Mouse (Mus musculus) midbrain, embryonic 14.5 days (tissue): ENCODE data around the gene Clcn2. TPM values are rescaled to one million over a fixed set of nuclear protein-coding genes. Genes with fewer than 3 reads are reported as not detected.

Experiments
- ATAC-seq: fragments of 200-750 bp; cut with Nextera tagmentation; 2 replicates; pipeline ENCODE4 v1.8.0; 2017; ENCODE audit warnings: moderate number of reproducible peaks, moderate library complexity; ENCODE audit not compliant: low FRiP score, low TSS enrichment
- DNase-seq: peaks from one replicate; pipeline ENCODE4 v3.0.0-alpha.2; 2015
- H3K27ac ChIP-seq: fragments of 300-500 bp; sonication (generic); replicated peaks from 2 replicates; pipeline ENCODE4 v1.5.1; 2014; ENCODE audit warnings: mild to moderate bottlenecking, low read depth, low read length, moderate library complexity
- H3K27me3 ChIP-seq: fragments of 300-500 bp; sonication (generic); 2 replicates; pipeline ENCODE4 v1.6.1; 2014; ENCODE audit warnings: low read length, control low read depth, mixed read lengths; ENCODE audit not compliant: control insufficient read depth, insufficient read depth
- H3K36me3 ChIP-seq: fragments of 300-500 bp; sonication (generic); 2 replicates; pipeline ENCODE4 v1.6.1; 2014; ENCODE audit warnings: low read length, control low read depth; ENCODE audit not compliant: control insufficient read depth, insufficient read depth
- H3K4me1 ChIP-seq: fragments of 300-500 bp; sonication (generic); 2 replicates; pipeline ENCODE4 v1.6.1; 2014; ENCODE audit warnings: mild to moderate bottlenecking, antibody characterized with exemption, low read length, control low read depth; ENCODE audit not compliant: control insufficient read depth, insufficient read depth
- H3K4me2 ChIP-seq: fragments of 300-500 bp; sonication (generic); 2 replicates; pipeline ENCODE4 v1.6.1; 2014; ENCODE audit warnings: mild to moderate bottlenecking, low read length, moderate library complexity
- H3K4me3 ChIP-seq: fragments of 300-500 bp; sonication (generic); replicated peaks from 2 replicates; pipeline ENCODE4 v1.5.1; 2014; ENCODE audit warnings: low read depth, low read length
- H3K9ac ChIP-seq: fragments of 300-500 bp; sonication (generic); replicated peaks from 2 replicates; pipeline ENCODE4 v1.6.1; 2014; ENCODE audit warnings: mild to moderate bottlenecking, low read length, moderate library complexity
- H3K9me3 ChIP-seq: fragments of 300-500 bp; sonication (generic); 2 replicates; pipeline ENCODE4 v1.6.1; 2016; ENCODE audit warnings: low read length, control low read depth, mixed read lengths; ENCODE audit not compliant: control insufficient read depth
- WGBS: fragments of 180-500 bp; shearing (Covaris S2); extraction: QIAGEN DNeasy Blood & Tissue Kit; methylation state at CpG from one replicate; pipeline ENCODE4 v1.1.7; 2014; 5-methylcytosine and 5-hydroxymethylcytosine counted together
- polyA plus RNA-seq: library from polyadenylated mRNA; unstranded; fragments of >200 nt; fragmentation: Nextera tagmentation; extraction: Ambion mirVana; gene quantifications from 2 replicates; pipeline ENCODE4 v1.2.1, GENCODE M21; 2014

The Clcn2 gene
- polyA plus RNA-seq, 1 experiment from 2014 or later, result 27.2 TPM

DNA sequence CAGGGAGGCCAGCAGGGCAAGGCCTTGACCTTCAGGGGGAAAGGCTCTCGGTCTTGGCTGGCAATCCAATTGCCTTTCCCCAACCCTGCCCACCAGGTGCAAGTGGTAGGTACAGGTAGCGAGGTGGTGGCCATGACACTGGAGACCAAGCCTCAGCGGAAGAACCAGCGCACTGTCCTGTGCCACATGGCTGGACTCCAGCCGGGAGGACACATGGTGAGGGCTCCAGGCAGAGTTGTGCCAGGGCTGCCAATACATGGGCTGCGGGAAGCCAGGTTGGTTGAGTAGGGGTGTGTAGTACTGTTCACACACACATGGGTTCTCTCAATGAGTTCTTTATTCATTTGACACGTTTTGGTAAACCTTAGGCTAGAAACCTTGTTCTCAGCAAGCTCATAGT, 18.6 kb upstream of the Clcn2 start:
- no peak for DNase-seq
- ATAC-seq, result no peak
- H3K4me3 ChIP-seq, result no peak overlapping the region
- H3K27me3 ChIP-seq, result peaks cover 19% of the 10 kb centered on the region
- H3K4me1 ChIP-seq, result peaks cover 12% of the 10 kb centered on the region
- H3K9me3 ChIP-seq, result no peaks in the 10 kb centered on the region
- 90% methylated on average over 7 of the region's 7 CpGs for WGBS
- H3K27ac ChIP-seq, result no peak overlapping the region
- no peak overlapping the region for H3K9ac ChIP-seq
- H3K36me3 ChIP-seq, result peaks cover 8% of the 10 kb centered on the region; the same call in 1 of the 2 replicates
- H3K4me2 ChIP-seq, result no peak overlapping the region

DNA sequence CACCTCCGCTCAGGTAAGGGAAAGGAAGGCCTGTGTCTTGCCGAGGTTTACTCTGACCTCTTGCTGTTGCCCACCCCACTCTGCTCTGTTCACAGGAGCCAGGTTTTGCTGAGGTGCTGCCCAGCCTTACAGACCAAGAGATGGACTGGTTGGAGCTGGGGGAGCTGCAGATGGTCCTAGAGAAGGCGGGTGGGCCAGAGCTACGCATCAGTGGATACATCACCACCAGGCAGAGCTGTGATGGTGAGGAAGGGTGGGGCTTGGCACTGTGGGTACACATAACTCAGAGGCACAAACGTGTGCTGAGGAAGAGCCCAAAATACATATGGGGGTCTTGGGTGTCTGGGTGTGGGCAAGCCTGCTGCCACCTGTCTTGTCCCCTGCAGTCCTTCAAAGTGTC, 18.1 kb upstream of the Clcn2 start:
- Histone ChIP-seq H3K4me3 (no peak overlapping the region), H3K9me3 (no peaks in the 10 kb centered on the region), H3K27me3 (peaks cover 19% of the 10 kb centered on the region), H3K4me1 (peaks cover 12% of the 10 kb centered on the region), H3K4me2 (no peak overlapping the region), H3K36me3 (peaks cover 8% of the 10 kb centered on the region; the same call in 1 of the 2 replicates), H3K9ac (no peak overlapping the region), H3K27ac (no peak overlapping the region)
- WGBS, result 79% methylated on average over 5 of the region's 5 CpGs
- DNase-seq (no peak), ATAC-seq (no peak)

DNA sequence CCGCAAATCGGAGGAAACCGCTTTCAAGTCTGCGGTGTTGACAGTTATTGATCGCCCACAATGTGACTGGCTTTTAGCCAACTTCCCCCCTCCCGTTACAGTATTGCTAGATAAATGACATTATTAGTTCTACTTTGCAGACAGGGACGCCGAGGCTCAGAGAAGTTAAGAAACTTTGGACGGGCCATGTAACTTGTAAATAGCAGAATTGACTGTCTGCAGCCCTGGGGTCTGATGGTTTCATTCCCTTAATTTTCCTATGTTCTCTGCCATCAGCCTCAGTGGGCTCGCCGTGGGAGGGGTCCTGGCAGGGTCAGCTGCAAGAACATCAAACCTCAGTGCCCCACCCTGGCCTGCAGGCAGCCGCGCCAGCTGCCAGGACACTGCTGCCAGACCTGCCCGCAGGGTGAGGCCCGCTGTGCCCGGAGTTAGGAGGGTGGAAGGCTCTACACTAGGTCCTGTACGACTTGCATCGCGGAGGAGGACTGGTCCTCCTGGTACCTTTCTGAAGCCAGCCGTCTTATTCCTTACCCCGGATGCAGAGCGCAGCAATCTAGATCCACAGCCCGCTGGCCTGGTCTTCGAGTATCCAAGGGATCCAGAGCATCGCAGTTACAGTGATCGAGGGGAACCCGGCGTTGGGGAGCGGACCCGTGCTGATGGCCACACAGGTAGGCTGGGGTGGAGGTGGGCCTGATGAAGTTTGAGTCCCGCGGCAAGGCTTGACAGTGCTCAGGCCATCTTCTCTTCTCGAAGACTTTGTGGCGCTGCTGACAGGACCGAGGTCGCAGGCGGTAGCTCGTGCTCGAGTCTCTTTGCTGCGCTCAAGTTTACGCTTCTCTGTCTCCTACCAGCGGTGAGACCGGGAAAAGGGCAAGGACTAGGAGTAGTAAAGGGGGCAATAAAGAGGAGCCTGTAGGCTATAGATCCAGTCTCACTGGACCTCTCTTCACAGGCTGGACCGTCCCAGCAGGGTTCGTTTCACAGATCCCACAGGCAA, 16.5 kb upstream of the Clcn2 start, which contains the start of gene Thpo:
TSS of gene Thpo (minus strand) at position 781 of the 1,000 bp plus-strand sequence.
- Histone ChIP-seq H3K4me3 (peak within 1 kb of the TSS; percentile 72), H3K36me3 (peaks cover 8% of the 10 kb centered on the region; the same call in 1 of the 2 replicates), H3K27me3 (peaks cover 19% of the 10 kb centered on the region), H3K9me3 (no peaks in the 10 kb centered on the region), H3K4me1 (peaks cover 12% of the 10 kb centered on the region), H3K4me2 (peak within 1 kb of the TSS; percentile 97), H3K9ac (peak within 1 kb of the TSS; percentile 83), H3K27ac (0 out of 2 replicates have a peak within 1 kb of the TSS, but pooled peaks have one; percentile 37)
- ATAC-seq (no peak), DNase-seq (peak; percentile 63)
- WGBS, result 3% methylated on average over 45 of the region's 45 CpGs

DNA sequence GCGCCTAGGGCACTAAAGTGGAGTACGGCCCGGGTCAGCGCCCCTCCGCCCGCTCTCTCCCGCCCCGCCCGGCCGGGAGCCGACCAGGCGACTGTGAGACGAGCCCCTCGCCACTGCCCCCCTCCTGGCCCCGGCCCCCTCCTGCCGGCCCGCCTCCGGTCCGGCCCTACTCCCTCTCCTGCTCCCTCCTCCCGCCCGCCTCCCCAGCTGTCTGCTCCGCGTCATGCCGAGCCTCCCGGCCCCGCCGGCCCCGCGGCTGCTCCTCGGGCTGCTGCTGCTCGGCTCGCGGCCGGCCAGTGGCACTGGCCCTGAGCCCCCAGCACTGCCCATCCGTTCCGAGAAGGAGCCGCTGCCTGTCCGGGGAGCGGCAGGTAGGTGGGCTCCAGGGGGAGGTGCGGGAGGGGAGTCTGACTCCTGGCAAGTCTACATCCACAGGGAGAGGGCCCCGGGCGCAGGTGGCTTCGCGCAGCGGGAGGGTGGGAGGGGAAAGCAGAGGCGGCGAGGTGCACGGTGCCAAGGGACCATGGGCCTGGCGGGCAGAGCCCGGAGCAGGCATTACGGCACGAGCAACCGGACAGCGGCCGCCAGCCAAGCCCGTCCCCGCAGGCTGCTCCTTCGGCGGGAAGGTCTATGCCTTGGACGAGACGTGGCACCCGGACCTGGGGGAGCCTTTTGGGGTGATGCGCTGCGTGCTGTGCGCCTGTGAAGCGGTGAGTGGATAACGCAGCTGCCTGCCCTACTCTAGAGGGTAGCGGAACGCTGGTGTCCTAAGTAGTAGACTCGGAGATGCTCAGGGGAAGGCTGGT, 15.6 kb upstream of the Clcn2 start, which contains the start of gene Chrd:
TSS of gene Chrd (plus strand) at position 203 of the 806 bp plus-strand sequence.
- H3K9ac ChIP-seq, result peak within 1 kb of the TSS; percentile 83
- H3K4me1 ChIP-seq, result peaks cover 12% of the 10 kb centered on the region
- H3K4me2 ChIP-seq, result peak within 1 kb of the TSS; percentile 97
- ATAC-seq (peak; percentile 81), DNase-seq (peak; percentile 75)
- H3K36me3 ChIP-seq, result peaks cover 8% of the 10 kb centered on the region; the same call in 1 of the 2 replicates
- H3K4me3 ChIP-seq, result peak within 1 kb of the TSS; percentile 72
- no peaks in the 10 kb centered on the region for H3K9me3 ChIP-seq
- H3K27me3 ChIP-seq, result peaks cover 19% of the 10 kb centered on the region
- peak within 1 kb of the TSS; percentile 71 for H3K27ac ChIP-seq
- WGBS, result under 1% methylated on average over 66 of the region's 70 CpGs

DNA sequence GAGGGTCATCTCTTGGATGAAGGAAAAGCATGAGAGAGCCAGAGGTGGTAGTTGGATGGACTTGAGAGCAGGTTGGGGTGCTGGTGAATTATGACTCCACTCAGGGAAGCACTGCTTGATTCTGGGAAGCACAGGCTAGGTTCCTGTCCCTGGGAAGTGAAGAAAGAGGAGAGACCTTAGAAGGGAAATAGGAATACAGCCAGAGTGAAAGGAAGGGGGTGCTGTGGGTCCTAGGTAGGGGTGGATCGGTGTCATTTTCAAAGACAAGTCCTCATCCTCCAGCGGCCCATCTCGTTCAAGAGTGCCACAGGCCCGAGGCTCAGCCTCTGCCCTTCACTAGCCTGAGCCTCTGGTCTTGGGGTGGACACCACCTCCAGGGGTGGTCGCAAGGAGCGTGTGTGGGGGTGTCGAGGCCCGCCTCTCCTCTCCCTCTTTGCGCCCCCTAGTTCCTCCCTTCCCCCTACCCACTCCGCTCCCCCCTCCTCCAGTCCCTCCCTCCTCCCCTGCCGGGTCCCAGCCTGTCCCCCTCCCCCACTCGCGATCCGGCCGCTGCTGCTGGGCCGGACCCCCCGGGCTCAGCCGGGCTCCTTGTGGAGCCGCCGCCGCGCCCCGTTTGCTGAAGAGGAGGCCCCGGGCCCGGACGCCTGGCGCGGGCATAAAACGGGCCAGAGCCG, 14.8 kb upstream of the Clcn2 start:
- H3K27ac ChIP-seq, result peak overlapping the region; percentile 71
- WGBS, result 2% methylated on average over 29 of the region's 30 CpGs
- DNase-seq, result peak; percentile 74

DNA sequence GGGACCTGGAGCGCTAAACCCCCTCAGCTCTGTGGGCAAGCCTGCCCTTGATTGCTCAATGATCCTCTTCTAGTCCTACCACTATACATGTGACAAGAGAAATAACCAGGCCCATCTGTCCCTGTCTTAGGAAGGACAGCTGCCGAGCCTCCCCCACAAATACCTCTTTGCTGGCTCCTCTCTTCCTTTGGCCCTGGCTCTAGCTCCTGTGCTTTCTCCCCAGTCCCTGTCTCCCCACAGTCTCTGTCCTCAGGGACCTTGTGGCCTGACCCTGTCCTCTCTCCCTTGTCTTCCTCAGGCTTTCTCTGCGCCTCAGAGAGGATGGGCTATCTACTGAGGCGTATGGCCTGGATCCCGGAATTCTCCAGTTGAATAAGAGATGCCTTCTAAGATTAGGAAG, 14.1 kb upstream of the Clcn2 start:
- peaks cover 12% of the 10 kb centered on the region for H3K4me1 ChIP-seq
- WGBS, result 61% methylated on average over 5 of the region's 5 CpGs
- DNase-seq, result no peak
- no peak overlapping the region for H3K9ac ChIP-seq
- no peak overlapping the region for H3K4me3 ChIP-seq
- peaks cover 19% of the 10 kb centered on the region for H3K27me3 ChIP-seq
- H3K4me2 ChIP-seq, result no peak overlapping the region
- no peak for ATAC-seq
- peaks cover 8% of the 10 kb centered on the region; the same call in 1 of the 2 replicates for H3K36me3 ChIP-seq
- no peaks in the 10 kb centered on the region for H3K9me3 ChIP-seq
- no peak overlapping the region for H3K27ac ChIP-seq

More for the DNA sequence above, 14.8 kb upstream of the Clcn2 start:
- Histone ChIP-seq H3K4me3 (peak overlapping the region; percentile 72), H3K36me3 (peaks cover 8% of the 10 kb centered on the region; the same call in 1 of the 2 replicates), H3K4me2 (peak overlapping the region; percentile 97), H3K4me1 (peaks cover 12% of the 10 kb centered on the region), H3K9me3 (no peaks in the 10 kb centered on the region), H3K27me3 (peaks cover 19% of the 10 kb centered on the region), H3K9ac (peak overlapping the region; percentile 83)
- ATAC-seq, result peak; percentile 49

DNA sequence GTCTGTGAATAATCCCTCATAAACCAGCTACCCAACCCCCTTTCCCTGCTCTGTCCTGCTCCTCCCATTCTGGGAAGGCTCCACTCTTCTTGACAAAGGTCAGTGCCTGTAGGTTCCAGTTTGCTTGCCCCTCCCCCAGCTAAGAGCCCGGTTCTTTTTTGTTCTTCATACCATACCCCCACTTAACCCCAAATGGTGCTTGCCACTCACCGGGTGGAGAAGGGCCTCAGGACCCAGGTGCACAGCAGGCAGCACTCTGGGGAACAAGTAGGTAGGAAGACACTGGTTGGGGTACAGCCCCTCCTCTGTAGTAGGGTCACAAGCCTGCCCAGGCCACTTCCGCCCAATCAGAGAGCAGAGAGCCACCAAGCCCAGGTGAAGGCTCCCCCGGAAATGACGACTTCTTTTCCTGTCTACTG, 12.8 kb upstream of the Clcn2 start:
- H3K9me3 ChIP-seq, result no peaks in the 10 kb centered on the region
- no peak overlapping the region for H3K27ac ChIP-seq
- no peaks in the 10 kb centered on the region for H3K36me3 ChIP-seq
- no peak for DNase-seq
- H3K4me2 ChIP-seq, result no peak overlapping the region
- H3K27me3 ChIP-seq, result peaks cover 14% of the 10 kb centered on the region
- no peak overlapping the region for H3K9ac ChIP-seq
- no peak for ATAC-seq
- no peak overlapping the region for H3K4me3 ChIP-seq
- peaks cover 12% of the 10 kb centered on the region for H3K4me1 ChIP-seq
- WGBS, result 41% methylated on average over 5 of the region's 5 CpGs

DNA sequence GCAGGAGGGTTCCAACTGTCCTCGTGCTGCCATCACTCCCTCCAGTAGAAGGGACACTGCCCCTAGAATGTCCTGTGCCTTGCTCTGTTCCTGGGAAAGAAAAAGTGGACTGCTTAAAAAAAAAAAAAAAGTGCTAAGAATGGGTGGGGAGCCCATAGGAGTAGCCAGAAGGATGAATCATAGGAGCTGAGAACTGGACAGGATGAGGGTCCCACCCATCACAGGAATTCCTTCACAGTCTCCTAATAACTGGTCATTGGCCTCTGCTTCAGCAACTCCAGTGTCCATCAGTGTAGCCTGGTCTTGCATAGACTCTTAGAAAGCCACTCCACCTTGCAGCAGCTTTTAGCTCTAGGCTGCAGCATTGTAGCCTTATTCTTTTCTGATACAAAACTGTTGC, 8.8 kb upstream of the Clcn2 start:
- Histone ChIP-seq H3K27ac (no peak overlapping the region), H3K9ac (no peak overlapping the region), H3K4me3 (no peak overlapping the region), H3K27me3 (no peaks in the 10 kb centered on the region), H3K36me3 (peaks cover 11% of the 10 kb centered on the region), H3K4me1 (no peaks in the 10 kb centered on the region), H3K9me3 (no peaks in the 10 kb centered on the region), H3K4me2 (no peak overlapping the region)
- WGBS, result 44% methylated on average over 1 of the region's 1 CpGs
- no peak for DNase-seq
- ATAC-seq, result no peak
